Mouse (Mus musculus) stomach, postnatal 0 days (tissue): ENCODE measurements at regions not wholly inside any gene's neighbourhood (a gene's known extent, or its start where the extent isn't known, plus 50 kb on each side); places are given as distances from the start of the nearest gene placed in this dataset.
"Not testable (repeated sequence)": the region's sequence is repeated elsewhere in the genome, so short reads cannot be mapped to it uniquely, and the experiment has no call there.

Experiments used
- ATAC-seq: fragments of 200-750 bp; cut with Nextera tagmentation; 2 replicates; pipeline ENCODE4 v1.8.0; 2017; ENCODE audit not compliant: low FRiP score, low TSS enrichment
- DNase-seq: peaks from one replicate; pipeline ENCODE4 v3.0.0-alpha.2; 2016; ENCODE audit warnings: low spot score
- H3K27ac ChIP-seq: fragments of 300-500 bp; sonication (generic); replicated peaks from 2 replicates; pipeline ENCODE4 v1.5.1; 2014; ENCODE audit warnings: mild to moderate bottlenecking, control low read depth
- H3K27me3 ChIP-seq: fragments of 300-500 bp; sonication (generic); 2 replicates; pipeline ENCODE4 v1.6.1; 2014; ENCODE audit warnings: low read length; ENCODE audit not compliant: control insufficient read depth, insufficient read depth
- H3K36me3 ChIP-seq: fragments of 300-500 bp; sonication (generic); 2 replicates; pipeline ENCODE4 v1.6.1; 2014; ENCODE audit warnings: low read length, mixed read lengths; ENCODE audit not compliant: control insufficient read depth, insufficient read depth
- H3K4me1 ChIP-seq: fragments of 300-500 bp; sonication (generic); replicated peaks from 2 replicates; pipeline ENCODE4 v1.6.1; 2014; ENCODE audit warnings: antibody characterized with exemption; ENCODE audit not compliant: control insufficient read depth, insufficient read depth
- H3K4me2 ChIP-seq: fragments of 300-500 bp; sonication (generic); replicated peaks from 2 replicates; pipeline ENCODE4 v1.6.1; 2014; ENCODE audit warnings: low read depth, mild to moderate bottlenecking, control low read depth, moderate library complexity
- H3K4me3 ChIP-seq: fragments of 300-500 bp; sonication (generic); 2 replicates; pipeline ENCODE4 v1.5.1; 2014; ENCODE audit warnings: low read depth, low read length, control low read depth
- H3K9ac ChIP-seq: fragments of 300-500 bp; sonication (generic); 2 replicates; pipeline ENCODE4 v1.6.1; 2014; ENCODE audit warnings: mild to moderate bottlenecking, low read length, control low read depth, mixed read lengths
- H3K9me3 ChIP-seq: fragments of 300-500 bp; sonication (generic); 2 replicates; pipeline ENCODE4 v1.6.1; 2016; ENCODE audit warnings: low read length; ENCODE audit not compliant: control insufficient read depth
- CTCF ChIP-seq: IDR thresholded peaks from 2 replicates; pipeline ENCODE4 v1.5.1; 2016; ENCODE audit warnings: antibody characterized with exemption, low read depth, mild to moderate bottlenecking, moderate library complexity
- EP300 ChIP-seq: optimal IDR thresholded peaks from 2 replicates; pipeline ENCODE3; 2016; ENCODE audit warnings: antibody characterized with exemption
- WGBS: fragments of 180-500 bp; shearing (Covaris S2); extraction: QIAGEN DNeasy Blood & Tissue Kit; methylation state at CpG from one replicate; pipeline ENCODE4 v1.1.7; 2014; 5-methylcytosine and 5-hydroxymethylcytosine counted together

DNA sequence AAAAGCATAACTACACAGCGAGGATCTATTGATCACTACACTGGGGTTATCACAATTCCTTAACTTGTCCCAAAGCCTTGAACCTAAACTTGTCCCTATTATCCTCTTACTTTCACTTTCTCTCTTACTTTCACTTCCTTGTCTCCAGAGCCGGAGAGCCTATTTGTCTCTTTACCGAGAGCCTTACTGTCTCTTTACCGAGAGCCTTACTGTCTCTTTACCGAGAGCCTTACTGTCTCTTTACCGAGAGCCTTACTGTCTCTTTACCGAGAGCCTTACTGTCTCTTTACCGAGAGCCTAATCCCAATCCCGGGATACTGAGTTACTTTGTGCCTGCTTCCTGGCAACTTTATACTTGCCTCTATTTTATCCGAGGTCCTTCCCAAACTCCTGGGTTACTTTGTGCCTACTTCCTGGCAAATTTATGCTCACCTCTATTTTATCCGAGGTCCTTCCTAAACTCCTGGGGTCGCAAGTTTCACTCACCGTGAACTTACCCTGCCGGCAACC lies 335.3 kb upstream of the Ccng1 start:
- 95% methylated on average over 10 of the region's 14 CpGs for WGBS
- not testable (repeated sequence) for DNase-seq, H3K36me3 ChIP-seq, H3K27me3 ChIP-seq, H3K27ac ChIP-seq, H3K4me1 ChIP-seq, H3K9ac ChIP-seq, H3K4me3 ChIP-seq, H3K4me2 ChIP-seq, H3K9me3 ChIP-seq, ATAC-seq

GRCm38 (mm10) chr11:41063570-41063969 lies 308.5 kb upstream of the Ccng1 start:
- H3K4me2 ChIP-seq: no peak overlapping the region
- ATAC-seq (no peak), DNase-seq (no peak)
- H3K9me3 ChIP-seq: no peaks in the 10 kb centered on the region
- no peaks in the 10 kb centered on the region for H3K27me3 ChIP-seq
- TF ChIP-seq CTCF (no peak), EP300 (no peak)
- H3K36me3 ChIP-seq: no peaks in the 10 kb centered on the region
- H3K4me1 ChIP-seq: no peaks in the 10 kb centered on the region
- H3K9ac ChIP-seq: no peak overlapping the region
- 64% methylated on average over 3 of the region's 3 CpGs for WGBS
- no peak overlapping the region for H3K4me3 ChIP-seq
- H3K27ac ChIP-seq: no peak overlapping the region

DNA sequence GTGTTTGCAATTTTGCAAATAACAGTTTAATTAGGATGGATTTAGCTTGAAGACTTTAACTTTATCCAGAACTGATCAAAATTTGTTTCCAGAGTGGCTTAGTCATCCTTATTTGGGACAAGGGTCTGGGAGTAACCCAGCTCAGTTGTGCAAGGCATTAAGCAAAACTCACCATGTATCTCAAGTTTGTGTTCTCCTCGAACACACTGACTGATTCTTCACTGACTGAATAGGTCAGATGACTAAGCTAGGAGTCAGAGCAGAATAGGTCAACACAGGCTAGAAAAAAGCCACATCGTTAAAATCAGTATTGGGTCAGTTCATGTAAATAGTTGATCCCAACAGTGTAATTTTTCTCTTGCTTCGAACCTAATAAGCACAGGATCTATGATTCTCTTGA lies 302.7 kb upstream of the Ccng1 start:
- no peak for DNase-seq
- no peaks in the 10 kb centered on the region for H3K4me1 ChIP-seq
- ATAC-seq: no peak
- 65% methylated on average over 3 of the region's 3 CpGs for WGBS
- no peak overlapping the region for H3K27ac ChIP-seq
- no peaks in the 10 kb centered on the region for H3K27me3 ChIP-seq
- no peak overlapping the region for H3K9ac ChIP-seq
- no peak overlapping the region for H3K4me2 ChIP-seq
- H3K36me3 ChIP-seq: no peaks in the 10 kb centered on the region
- no peaks in the 10 kb centered on the region for H3K9me3 ChIP-seq
- no peak overlapping the region for H3K4me3 ChIP-seq
- no peak for TF ChIP-seq CTCF
- TF ChIP-seq EP300: no peak

GRCm38 (mm10) chr11:41030018-41030417 lies 274.9 kb upstream of the Ccng1 start:
- Histone ChIP-seq H3K4me1 (no peaks in the 10 kb centered on the region), H3K9ac (no peak overlapping the region), H3K27me3 (no peaks in the 10 kb centered on the region), H3K4me3 (no peak overlapping the region), H3K36me3 (no peaks in the 10 kb centered on the region), H3K4me2 (no peak overlapping the region), H3K27ac (no peak overlapping the region), H3K9me3 (no peaks in the 10 kb centered on the region)
- WGBS: 78% methylated on average over 2 of the region's 2 CpGs
- DNase-seq: no peak
- TF ChIP-seq EP300 (no peak), CTCF (no peak)
- no peak for ATAC-seq

DNA sequence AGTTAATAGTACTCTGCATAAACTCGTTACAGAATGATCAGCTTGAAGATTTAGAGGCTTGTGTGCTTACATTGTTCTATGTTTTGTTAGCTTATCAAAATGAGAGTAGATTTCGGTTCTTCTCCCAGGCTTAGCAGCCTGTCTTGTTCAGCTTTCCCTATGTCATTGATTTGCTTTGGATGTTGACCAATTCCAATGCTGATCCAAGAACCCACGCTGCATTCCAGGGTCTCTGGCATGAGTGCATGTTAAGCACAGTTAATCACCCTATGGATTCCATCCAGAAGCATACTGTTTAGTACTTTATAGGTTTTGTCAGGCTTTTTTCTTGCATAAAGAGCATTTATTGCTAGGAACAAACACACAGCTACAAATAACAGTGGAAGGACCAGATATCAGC lies 255.0 kb upstream of the Ccng1 start:
- H3K4me2 ChIP-seq: no peak overlapping the region
- DNase-seq (no peak), ATAC-seq (no peak)
- no peak overlapping the region for H3K27ac ChIP-seq
- no peak overlapping the region for H3K4me3 ChIP-seq
- TF ChIP-seq CTCF (no peak), EP300 (no peak)
- H3K27me3 ChIP-seq: no peaks in the 10 kb centered on the region
- H3K36me3 ChIP-seq: no peaks in the 10 kb centered on the region
- no peaks in the 10 kb centered on the region for H3K9me3 ChIP-seq
- no peaks in the 10 kb centered on the region for H3K4me1 ChIP-seq
- H3K9ac ChIP-seq: no peak overlapping the region
- 38% methylated on average over 3 of the region's 3 CpGs for WGBS

- Histone ChIP-seq H3K4me3 (no peak overlapping the region), H3K9ac (no peak overlapping the region), H3K4me1 (no peaks in the 10 kb centered on the region), H3K4me2 (no peak overlapping the region), H3K27me3 (no peaks in the 10 kb centered on the region), H3K27ac (no peak overlapping the region), H3K36me3 (no peaks in the 10 kb centered on the region), H3K9me3 (no peaks in the 10 kb centered on the region)
- TF ChIP-seq EP300 (no peak), CTCF (no peak)
- 72% methylated on average over 2 of the region's 2 CpGs for WGBS
- ATAC-seq: no peak
- no peak for DNase-seq
Observed at GRCm38 (mm10) chr11:40972806-40973205, 217.7 kb upstream of the Ccng1 start.
